Mouse (Mus musculus): ENCODE results near the gene Gm6309. TPM values are rescaled to one million over a fixed set of nuclear protein-coding genes. Genes with fewer than 3 reads are reported as not detected.
"Not testable (repeated sequence)": the region's sequence is repeated elsewhere in the genome, so short reads cannot be mapped to it uniquely, and the experiment has no call there.

Gene Gm6309
- not detected in 2 replicates for polyA plus RNA-seq (2015; fragmentation: Nextera tagmentation; extraction: Ambion mirVana)

DNA sequence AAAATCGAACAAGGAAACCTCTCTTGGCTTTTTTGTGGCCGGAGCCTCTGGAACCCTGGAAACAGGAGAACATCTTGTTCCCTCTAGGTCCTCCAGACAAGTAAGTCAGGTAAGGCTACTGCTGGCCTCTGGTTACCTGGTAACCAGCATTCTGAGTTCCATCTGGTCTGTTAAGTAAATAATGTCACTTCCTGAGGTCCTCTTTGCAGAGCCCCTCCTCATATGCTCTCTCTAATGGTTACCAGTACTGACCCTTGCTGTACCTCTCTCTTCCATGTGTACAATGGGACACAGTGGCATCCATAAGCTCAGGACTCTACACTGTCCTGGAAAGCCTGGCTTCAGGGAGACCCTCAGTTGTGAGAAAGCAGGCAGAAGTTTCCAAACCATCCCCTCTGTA lies at the start of gene Gm6309:
Gene Gm6309, minus strand, starts transcription at position 101 of the 400 bp plus-strand sequence.
- not testable (repeated sequence) for H3K4me1 ChIP-seq (replicated peaks); H3K9me3 ChIP-seq (replicated peaks); H3K4me2 ChIP-seq; H3K27me3 ChIP-seq; DNase-seq; ATAC-seq (ENCODE audit: low read depth); H3K36me3 ChIP-seq; H3K4me3 ChIP-seq (replicated peaks); H3K27ac ChIP-seq; H3K9ac ChIP-seq
- WGBS (ENCODE audit: insufficient replicate concordance): 67% methylated on average over 2 of the region's 2 CpGs

DNA sequence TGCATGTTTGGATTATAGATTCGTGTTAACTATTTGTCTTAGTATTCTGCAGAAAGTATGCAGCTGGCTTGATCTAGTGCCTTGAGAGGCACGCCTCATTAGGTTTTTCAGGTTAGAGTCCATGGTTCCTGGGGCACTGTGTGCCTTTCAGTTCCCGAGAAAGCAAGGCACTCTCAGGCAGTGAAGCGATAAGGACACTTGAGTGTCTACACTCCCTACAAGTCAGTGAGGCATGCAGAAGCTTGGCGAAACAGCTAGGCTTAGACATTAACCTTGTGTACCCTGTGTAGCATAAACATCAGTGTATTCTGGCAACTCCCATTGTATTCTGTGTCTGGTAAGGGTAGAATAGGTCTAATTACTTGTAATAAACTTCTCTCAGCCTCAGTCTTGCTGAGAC lies 35.0 kb upstream of the Gm6309 start:
- peaks cover 77% of the 10 kb centered on the region for H3K36me3 ChIP-seq
- H3K4me1 ChIP-seq (replicated peaks): no peaks in the 10 kb centered on the region
- no peaks in the 10 kb centered on the region for H3K27me3 ChIP-seq
- H3K4me2 ChIP-seq: no peak overlapping the region
- WGBS (ENCODE audit: insufficient replicate concordance): 82% methylated on average over 5 of the region's 5 CpGs
- no peak overlapping the region for H3K27ac ChIP-seq
- DNase-seq (no peak), ATAC-seq (ENCODE audit: low read depth) (no peak)
- no peak overlapping the region for H3K4me3 ChIP-seq (replicated peaks)
- H3K9ac ChIP-seq: no peak overlapping the region
- H3K9me3 ChIP-seq (replicated peaks): 0 out of 2 replicates have a peak, but pooled peaks cover 2% of the 10 kb centered on the region

DNA sequence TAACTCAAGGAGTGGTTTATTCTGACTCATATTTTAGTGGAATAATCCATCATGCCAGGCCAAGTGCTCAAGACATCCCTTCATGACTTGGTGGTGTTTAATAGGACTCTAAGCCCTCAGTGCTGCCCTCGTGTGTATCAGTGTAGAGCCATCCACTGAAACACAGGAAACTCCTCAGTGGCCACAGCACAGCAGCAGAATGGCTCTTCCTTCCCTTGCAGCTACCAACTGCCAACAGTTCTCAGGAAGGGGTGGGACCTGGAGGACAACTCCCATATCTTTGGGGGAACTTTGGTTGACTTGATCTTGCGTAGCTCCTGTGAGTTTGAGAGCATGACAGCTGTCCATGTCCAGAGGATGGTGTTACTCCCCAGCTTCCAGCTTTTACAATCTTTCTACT lies 33.4 kb upstream of the Gm6309 start:
- H3K36me3 ChIP-seq: peaks cover 66% of the 10 kb centered on the region
- DNase-seq: no peak

DNA sequence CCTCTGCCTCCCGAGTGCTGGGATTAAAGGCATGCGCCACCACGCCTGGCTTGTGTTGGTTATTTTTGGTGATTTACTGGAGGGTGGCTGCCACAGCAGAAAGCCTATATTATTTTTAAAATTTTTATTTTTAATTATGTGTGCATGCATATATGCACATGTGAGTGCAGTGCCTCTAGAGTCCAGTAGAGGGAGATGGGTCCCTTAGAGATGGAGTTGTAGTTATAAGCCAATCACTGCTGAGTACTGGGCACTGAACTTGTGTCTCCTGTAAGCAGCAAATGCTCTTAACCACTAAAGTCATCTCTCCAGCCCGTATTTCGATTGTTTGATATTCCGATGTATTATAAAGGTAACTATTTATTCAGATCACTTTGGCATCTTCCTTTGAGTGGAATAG lies 30.1 kb upstream of the Gm6309 start:
- Histone ChIP-seq H3K4me1 (replicated peaks) (no peaks in the 10 kb centered on the region), H3K27ac (no peak overlapping the region), H3K9me3 (replicated peaks) (0 out of 2 replicates have a peak, but pooled peaks cover 2% of the 10 kb centered on the region), H3K4me3 (replicated peaks) (no peak overlapping the region), H3K36me3 (peaks cover 34% of the 10 kb centered on the region), H3K27me3 (no peaks in the 10 kb centered on the region), H3K9ac (no peak overlapping the region), H3K4me2 (no peak overlapping the region)
- DNase-seq (no peak), ATAC-seq (ENCODE audit: low read depth) (no peak)
- 89% methylated on average over 6 of the region's 6 CpGs for WGBS (ENCODE audit: insufficient replicate concordance)

More for the DNA sequence above, 33.4 kb upstream of the Gm6309 start:
- Histone ChIP-seq H3K9me3 (replicated peaks) (0 out of 2 replicates have a peak, but pooled peaks cover 2% of the 10 kb centered on the region), H3K4me3 (replicated peaks) (no peak overlapping the region), H3K4me2 (no peak overlapping the region), H3K4me1 (replicated peaks) (no peaks in the 10 kb centered on the region), H3K9ac (no peak overlapping the region), H3K27ac (no peak overlapping the region), H3K27me3 (no peaks in the 10 kb centered on the region)
- WGBS (ENCODE audit: insufficient replicate concordance): 50% methylated on average over 2 of the region's 2 CpGs
- ATAC-seq (ENCODE audit: low read depth): no peak

DNA sequence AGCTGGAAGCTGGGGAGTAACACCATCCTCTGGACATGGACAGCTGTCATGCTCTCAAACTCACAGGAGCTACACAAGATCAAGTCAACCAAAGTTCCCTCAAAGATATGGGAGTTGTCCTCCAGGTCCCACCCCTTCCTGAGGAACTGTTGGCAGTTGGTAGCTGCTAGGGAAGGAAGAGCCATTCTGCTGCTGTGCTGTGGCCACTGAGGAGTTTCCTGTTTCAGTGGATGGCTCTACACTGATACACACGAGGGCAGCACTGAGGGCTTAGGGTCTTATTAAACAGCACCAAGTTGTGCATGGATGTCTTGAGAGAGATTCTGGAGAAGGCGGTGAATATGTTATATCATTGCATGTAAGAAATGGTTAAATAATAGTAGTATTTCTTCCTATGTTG lies 29.0 kb upstream of the Gm6309 start:
- Histone ChIP-seq H3K27ac (no peak overlapping the region), H3K9ac (no peak overlapping the region), H3K27me3 (no peaks in the 10 kb centered on the region), H3K4me3 (replicated peaks) (no peak overlapping the region), H3K4me1 (replicated peaks) (no peaks in the 10 kb centered on the region), H3K36me3 (peaks cover 24% of the 10 kb centered on the region), H3K9me3 (replicated peaks) (0 out of 2 replicates have a peak, but pooled peaks cover 2% of the 10 kb centered on the region), H3K4me2 (no peak overlapping the region)
- DNase-seq: no peak
- no peak for ATAC-seq (ENCODE audit: low read depth)
- 50% methylated on average over 2 of the region's 2 CpGs for WGBS (ENCODE audit: insufficient replicate concordance)

DNA sequence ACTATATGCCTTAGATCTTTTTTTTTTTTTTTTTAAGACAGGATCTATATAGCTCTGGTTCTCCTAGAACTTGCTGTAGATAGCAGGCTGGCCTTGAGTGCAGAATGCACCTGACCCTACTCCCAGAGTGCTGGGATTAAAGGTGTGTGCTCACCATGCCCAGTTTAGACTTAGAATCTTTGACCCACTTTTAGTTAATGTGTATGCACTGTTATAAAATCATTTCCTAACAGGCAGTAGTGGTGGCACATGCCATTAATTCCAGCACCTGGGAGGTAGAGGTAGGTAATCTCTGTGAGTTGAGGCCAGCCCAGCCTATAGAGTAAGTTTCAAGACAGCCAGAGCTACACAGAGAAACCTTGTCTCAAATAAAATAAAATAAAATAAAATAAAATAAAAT lies 28.6 kb upstream of the Gm6309 start:
- Histone ChIP-seq H3K9ac (no peak overlapping the region), H3K9me3 (replicated peaks) (0 out of 2 replicates have a peak, but pooled peaks cover 2% of the 10 kb centered on the region), H3K4me3 (replicated peaks) (no peak overlapping the region), H3K4me2 (no peak overlapping the region), H3K4me1 (replicated peaks) (no peaks in the 10 kb centered on the region), H3K27me3 (no peaks in the 10 kb centered on the region), H3K36me3 (peaks cover 19% of the 10 kb centered on the region), H3K27ac (no peak overlapping the region)
- ATAC-seq (ENCODE audit: low read depth) (no peak), DNase-seq (no peak)

DNA sequence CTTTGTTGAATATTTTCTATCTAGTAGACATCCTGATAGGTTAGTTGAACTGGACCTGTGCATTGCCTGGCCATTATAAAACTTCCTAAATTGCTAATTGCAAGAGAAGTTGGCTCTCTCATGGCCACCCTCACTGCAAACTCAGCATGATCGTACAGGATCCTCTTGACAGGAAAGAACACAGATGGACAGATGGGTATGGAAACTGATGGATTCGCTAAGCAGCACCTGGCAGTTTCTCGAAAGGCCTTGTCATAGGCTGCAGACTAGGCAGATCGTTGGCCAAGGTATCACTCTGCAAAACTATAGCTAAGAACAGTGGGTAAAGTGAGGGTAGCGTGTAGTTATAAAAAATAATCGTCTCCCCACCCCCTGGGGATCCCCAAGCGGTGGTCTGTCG lies 22.8 kb upstream of the Gm6309 start:
- Histone ChIP-seq H3K4me2 (no peak overlapping the region), H3K4me3 (replicated peaks) (no peak overlapping the region), H3K4me1 (replicated peaks) (no peaks in the 10 kb centered on the region), H3K9ac (no peak overlapping the region), H3K36me3 (no peaks in the 10 kb centered on the region), H3K27me3 (no peaks in the 10 kb centered on the region), H3K27ac (no peak overlapping the region), H3K9me3 (replicated peaks) (no peaks in the 10 kb centered on the region)
- 62% methylated on average over 8 of the region's 8 CpGs for WGBS (ENCODE audit: insufficient replicate concordance)
- DNase-seq: no peak
- no peak for ATAC-seq (ENCODE audit: low read depth)

DNA sequence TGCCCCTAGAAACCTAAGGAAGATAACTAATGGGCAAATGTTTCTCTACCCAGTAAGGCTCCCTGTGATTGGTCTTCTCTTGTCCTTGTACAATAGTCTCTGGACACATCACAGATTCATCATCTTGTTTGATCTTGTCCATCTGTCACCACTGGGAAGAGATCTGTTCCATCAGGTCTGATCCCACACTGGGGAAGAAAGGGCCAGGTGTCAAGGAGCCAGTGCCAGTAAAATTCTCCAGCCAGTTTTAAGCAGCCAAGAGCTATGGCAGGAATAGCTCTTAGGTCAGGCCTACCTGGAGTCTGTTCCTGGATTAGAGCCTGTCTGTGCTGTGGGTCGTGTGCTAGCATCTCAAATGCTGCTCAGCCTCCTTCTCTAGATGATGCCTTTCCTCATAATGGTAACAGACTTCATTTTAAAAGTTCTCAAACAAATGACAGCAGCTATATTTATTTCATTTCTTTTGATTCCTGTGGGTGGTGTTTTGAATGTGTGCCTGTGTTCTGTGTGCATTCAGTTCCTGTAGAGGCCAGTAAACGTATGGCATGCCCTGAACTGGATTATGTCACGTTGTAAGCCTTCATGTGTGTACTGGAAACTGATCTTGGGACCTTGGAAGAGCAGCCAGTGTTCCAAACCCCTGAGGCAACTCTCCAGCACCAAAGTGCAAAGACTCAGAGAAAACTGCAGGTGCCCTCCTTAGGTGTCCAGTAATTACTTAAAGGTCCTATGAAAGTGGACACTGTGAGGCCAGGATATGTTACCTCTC lies 20.2 kb upstream of the Gm6309 start:
- no peaks in the 10 kb centered on the region for H3K36me3 ChIP-seq
- no peak overlapping the region for H3K4me2 ChIP-seq
- H3K27me3 ChIP-seq: no peaks in the 10 kb centered on the region
- ATAC-seq (ENCODE audit: low read depth) (no peak), DNase-seq (no peak)
- no peaks in the 10 kb centered on the region for H3K4me1 ChIP-seq (replicated peaks)
- no peak overlapping the region for H3K9ac ChIP-seq
- no peaks in the 10 kb centered on the region for H3K9me3 ChIP-seq (replicated peaks)
- H3K27ac ChIP-seq: no peak overlapping the region
- 40% methylated on average over 3 of the region's 3 CpGs for WGBS (ENCODE audit: insufficient replicate concordance)
- H3K4me3 ChIP-seq (replicated peaks): no peak overlapping the region

DNA sequence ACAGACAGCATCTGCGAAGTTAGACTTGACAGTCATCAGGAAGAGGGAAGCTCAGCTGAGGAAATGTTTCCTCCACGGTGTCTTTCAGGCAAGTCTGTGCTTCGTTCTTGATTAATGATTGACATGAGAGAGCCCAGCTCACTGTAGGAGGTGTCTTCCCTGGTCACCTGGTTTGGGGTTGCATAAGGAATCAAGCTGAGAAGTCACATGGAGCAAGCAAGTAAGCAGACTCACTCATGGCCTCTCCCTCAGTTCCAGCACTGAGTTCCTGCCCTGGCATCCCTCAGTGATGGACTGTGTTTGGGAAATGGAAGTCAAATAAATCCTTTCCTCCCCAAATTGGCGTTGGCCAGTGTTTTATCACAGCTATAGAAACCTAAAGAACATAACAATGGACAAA lies 19.6 kb upstream of the Gm6309 start:
- no peak overlapping the region for H3K4me2 ChIP-seq
- H3K27me3 ChIP-seq: no peaks in the 10 kb centered on the region
- no peak for DNase-seq
- H3K27ac ChIP-seq: no peak overlapping the region
- 45% methylated on average over 4 of the region's 4 CpGs for WGBS (ENCODE audit: insufficient replicate concordance)
- no peaks in the 10 kb centered on the region for H3K9me3 ChIP-seq (replicated peaks)
- H3K36me3 ChIP-seq: no peaks in the 10 kb centered on the region
- no peaks in the 10 kb centered on the region for H3K4me1 ChIP-seq (replicated peaks)
- no peak for ATAC-seq (ENCODE audit: low read depth)
- no peak overlapping the region for H3K4me3 ChIP-seq (replicated peaks)
- no peak overlapping the region for H3K9ac ChIP-seq

DNA sequence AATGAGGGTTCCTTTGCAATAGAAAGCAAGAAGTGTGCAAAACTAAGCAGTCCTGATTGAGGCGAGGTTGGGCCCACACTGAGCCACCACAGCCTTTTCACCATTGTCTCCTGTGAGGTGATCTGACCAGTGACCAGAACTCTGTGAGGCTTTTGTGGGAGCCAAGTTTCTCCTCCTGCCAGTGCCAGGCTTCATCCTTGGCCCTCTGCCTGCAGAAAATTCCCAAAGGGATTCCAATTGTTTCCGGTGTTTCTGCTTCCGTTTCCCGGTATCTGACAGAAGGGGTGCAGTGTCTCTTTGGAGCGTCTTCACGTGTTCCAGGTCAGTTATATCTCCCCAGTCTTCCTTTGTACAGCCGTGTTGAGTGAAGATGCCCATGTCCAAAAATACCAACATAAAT lies 18.2 kb upstream of the Gm6309 start:
- 73% methylated on average over 7 of the region's 7 CpGs for WGBS (ENCODE audit: insufficient replicate concordance)
- H3K4me2 ChIP-seq: no peak overlapping the region

DNA sequence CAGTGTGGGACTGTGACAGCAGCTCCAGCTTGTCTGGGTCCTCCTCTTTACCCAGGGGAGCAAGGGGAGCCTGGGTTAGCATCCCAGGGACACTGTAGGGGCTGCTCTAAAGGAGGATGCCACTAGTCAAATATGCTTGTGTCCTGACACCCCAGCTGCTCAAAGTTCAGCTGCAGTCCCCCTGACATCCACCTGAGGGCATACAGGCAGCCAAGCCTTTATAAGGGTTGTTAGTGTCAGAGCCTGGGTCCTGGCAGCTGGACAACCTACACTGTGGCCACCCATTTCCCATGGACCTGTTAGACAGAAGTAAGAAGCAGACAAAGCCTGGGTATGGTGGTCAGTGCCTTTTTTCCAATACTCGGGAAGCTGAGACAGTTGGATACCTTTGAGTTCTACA lies 17.6 kb upstream of the Gm6309 start:
- H3K4me2 ChIP-seq: no peak overlapping the region
- no peaks in the 10 kb centered on the region for H3K4me1 ChIP-seq (replicated peaks)
- ATAC-seq (ENCODE audit: low read depth): no peak; the same call in 1 of the 2 replicates
- H3K36me3 ChIP-seq: no peaks in the 10 kb centered on the region
- DNase-seq: no peak
- no peak overlapping the region for H3K4me3 ChIP-seq (replicated peaks)
- H3K9me3 ChIP-seq (replicated peaks): no peaks in the 10 kb centered on the region
- H3K27me3 ChIP-seq: no peaks in the 10 kb centered on the region
- WGBS (ENCODE audit: insufficient replicate concordance): 52% methylated on average over 1 of the region's 1 CpGs
- no peak overlapping the region for H3K27ac ChIP-seq
- H3K9ac ChIP-seq: no peak overlapping the region

More for the DNA sequence above, 18.2 kb upstream of the Gm6309 start:
- Histone ChIP-seq H3K4me1 (replicated peaks) (no peaks in the 10 kb centered on the region), H3K9me3 (replicated peaks) (no peaks in the 10 kb centered on the region), H3K4me3 (replicated peaks) (no peak overlapping the region), H3K27me3 (no peaks in the 10 kb centered on the region), H3K9ac (no peak overlapping the region), H3K36me3 (no peaks in the 10 kb centered on the region), H3K27ac (no peak overlapping the region)
- ATAC-seq (ENCODE audit: low read depth) (no peak), DNase-seq (no peak)

DNA sequence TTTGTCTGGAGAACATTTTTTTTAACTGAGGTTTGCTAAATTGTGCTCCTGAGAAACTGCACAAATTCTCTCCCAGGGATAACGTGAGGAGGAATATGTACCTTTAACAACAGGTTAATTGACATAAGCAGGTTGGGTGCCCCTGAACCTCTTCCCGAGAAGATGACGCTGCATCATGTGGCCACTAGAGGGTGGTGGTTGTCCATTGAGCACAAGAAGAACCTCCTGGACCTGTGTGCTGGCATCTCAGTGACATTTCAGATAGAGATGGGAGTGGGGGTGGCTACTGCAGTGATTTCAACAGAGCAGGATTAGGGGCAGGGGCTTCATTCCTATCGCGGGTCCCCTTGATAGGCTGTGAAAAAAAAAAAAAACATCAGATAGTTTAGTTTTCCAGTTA lies 16.9 kb upstream of the Gm6309 start:
- WGBS (ENCODE audit: insufficient replicate concordance): 20% methylated on average over 5 of the region's 5 CpGs
- H3K27me3 ChIP-seq; ATAC-seq (ENCODE audit: low read depth); H3K4me3 ChIP-seq (replicated peaks); H3K4me2 ChIP-seq; H3K27ac ChIP-seq; H3K36me3 ChIP-seq; H3K9ac ChIP-seq; H3K4me1 ChIP-seq (replicated peaks); H3K9me3 ChIP-seq (replicated peaks): not testable (repeated sequence)
- peak; percentile 39 for DNase-seq
